Mouse (Mus musculus) CH12.LX (cell line): ENCODE measurements around the gene Gm27021. TPM values are rescaled to one million over a fixed set of nuclear protein-coding genes. Genes with fewer than 3 reads are reported as not detected.

Experiments used
- DNase-seq: peaks from one replicate; pipeline ENCODE4 v3.0.0-alpha.2; 2013; ENCODE audit errors: extremely low read depth
- H3K27ac ChIP-seq: 2 replicates; pipeline ENCODE4 v1.5.1; 2012; ENCODE audit warnings: low read depth, mild to moderate bottlenecking, control low read depth, moderate library complexity; ENCODE audit not compliant: insufficient read depth
- H3K27me3 ChIP-seq: replicated peaks from 2 replicates; pipeline ENCODE3; 2012; ENCODE audit warnings: inconsistent platforms
- H3K36me3 ChIP-seq, 2 experiments: replicated peaks in 1 of 2; 2 replicates each; pipeline versions ENCODE3 to v1.6.1; 2012; ENCODE audit warnings: inconsistent platforms in 1 of 2, low read length in 1 of 2, mild to moderate bottlenecking in 1 of 2, mixed read lengths in 1 of 2, moderate library complexity in 1 of 2; ENCODE audit not compliant: control insufficient read depth in 1 of 2, insufficient read depth in 1 of 2
- H3K4me1 ChIP-seq, 2 experiments: 2 replicates each; pipeline ENCODE4 v1.6.1; 2012; ENCODE audit warnings: inconsistent platforms in 1 of 2, moderate library complexity in 1 of 2; ENCODE audit not compliant: insufficient read depth in 2 of 2, control insufficient read depth in 1 of 2
- H3K4me2 ChIP-seq: 2 replicates; pipeline ENCODE4 v1.6.1; 2012; ENCODE audit warnings: low read depth, mild to moderate bottlenecking, control low read depth; ENCODE audit not compliant: poor library complexity, insufficient read depth, severe bottlenecking
- H3K4me3 ChIP-seq, 3 experiments: fragments of 150-350 bp in 1 of 3; sonication (generic) in 1 of 3; replicated peaks in 1 of 3; 2 replicates each; pipeline versions ENCODE3 to v1.5.1; 2011 to 2012; ENCODE audit warnings: low read depth in 2 of 3, low read length in 2 of 3, mild to moderate bottlenecking in 2 of 3, moderate library complexity in 2 of 3, control low read depth in 1 of 3, improper control_type of control experiment in 1 of 3, inconsistent platforms in 1 of 3, mixed read lengths in 1 of 3; ENCODE audit not compliant: poor library complexity in 1 of 3
- H3K79me2 ChIP-seq: replicated peaks from 2 replicates; pipeline ENCODE4 v1.6.1; 2012; ENCODE audit warnings: mild to moderate bottlenecking, moderate library complexity; ENCODE audit not compliant: control insufficient read depth, poor library complexity, insufficient read depth, severe bottlenecking; ENCODE audit errors: extremely low read depth
- H3K9ac ChIP-seq: 2 replicates; pipeline ENCODE4 v1.6.1; 2012; ENCODE audit warnings: low read depth, mild to moderate bottlenecking, control low read depth, moderate library complexity; ENCODE audit not compliant: insufficient read depth
- H3K9me3 ChIP-seq: replicated peaks from 2 replicates; pipeline ENCODE3; 2012; ENCODE audit warnings: low read length, inconsistent platforms, mixed read lengths
- BHLHE40 ChIP-seq: IDR thresholded peaks from 2 replicates; pipeline ENCODE4 v1.6.1; 2011; ENCODE audit warnings: mild to moderate bottlenecking, low read depth, low read length, improper control_type of control experiment
- CHD2 ChIP-seq: IDR thresholded peaks from 2 replicates; pipeline ENCODE4 v1.6.1; 2011; ENCODE audit warnings: low read length, improper control_type of control experiment
- CTCF ChIP-seq, 2 experiments: IDR thresholded peaks in 1 of 2; conservative IDR thresholded peaks in 1 of 2; 2 replicates each; pipeline ENCODE4 v1.5.1; 2011 to 2012; ENCODE audit warnings: low read depth in 2 of 2, low read length in 2 of 2, improper control_type of control experiment in 1 of 2, inconsistent platforms in 1 of 2, mild to moderate bottlenecking in 1 of 2, moderate library complexity in 1 of 2
- E2F4 ChIP-seq: IDR thresholded peaks from 2 replicates; pipeline ENCODE4 v1.6.1; 2011; ENCODE audit warnings: low read depth, low read length, improper control_type of control experiment; ENCODE audit not compliant: insufficient replicate concordance
- ELF1 ChIP-seq: IDR thresholded peaks from 2 replicates; pipeline ENCODE4 v1.6.1; 2014; ENCODE audit warnings: low read depth, mild to moderate bottlenecking, inconsistent platforms, low read length, improper control_type of control experiment
- GABPA ChIP-seq: IDR thresholded peaks from 2 replicates; pipeline ENCODE4 v1.6.1; 2012; ENCODE audit warnings: low read depth, low read length, improper control_type of control experiment, inconsistent platforms; ENCODE audit not compliant: insufficient replicate concordance
- HCFC1 ChIP-seq: IDR thresholded peaks from 2 replicates; pipeline ENCODE4 v1.6.1; 2012; ENCODE audit warnings: low read depth, mild to moderate bottlenecking, inconsistent platforms, low read length, improper control_type of control experiment
- IRF4 ChIP-seq: IDR thresholded peaks from 2 replicates; pipeline ENCODE4 v1.6.1; 2014; ENCODE audit warnings: low read depth, mild to moderate bottlenecking, inconsistent platforms, low read length, improper control_type of control experiment
- JUN ChIP-seq: IDR thresholded peaks from 2 replicates; pipeline ENCODE4 v1.6.1; 2011; ENCODE audit warnings: low read depth, mild to moderate bottlenecking, low read length, improper control_type of control experiment, moderate library complexity; ENCODE audit not compliant: insufficient read depth
- KAT2A ChIP-seq: IDR thresholded peaks from 2 replicates; pipeline ENCODE4 v1.6.1; 2012; ENCODE audit warnings: low read length, improper control_type of control experiment, inconsistent platforms; ENCODE audit not compliant: insufficient replicate concordance
- MAFK ChIP-seq: IDR thresholded peaks from 2 replicates; pipeline ENCODE4 v1.6.1; 2011; ENCODE audit warnings: low read length, improper control_type of control experiment; ENCODE audit not compliant: insufficient replicate concordance
- MEF2A ChIP-seq: IDR thresholded peaks from 2 replicates; pipeline ENCODE4 v1.6.1; 2014; ENCODE audit warnings: low read depth, mild to moderate bottlenecking, inconsistent platforms, low read length, improper control_type of control experiment, borderline replicate concordance
- MXI1 ChIP-seq: IDR thresholded peaks from 2 replicates; pipeline ENCODE4 v1.6.1; 2011; ENCODE audit warnings: mild to moderate bottlenecking, low read depth, low read length, improper control_type of control experiment
- MYC ChIP-seq: IDR thresholded peaks from 2 replicates; pipeline ENCODE4 v1.6.1; 2011; ENCODE audit warnings: low read depth, mild to moderate bottlenecking, improper control_type of control experiment, low read length
- NRF1 ChIP-seq: IDR thresholded peaks from 2 replicates; pipeline ENCODE4 v1.6.1; 2014; ENCODE audit warnings: low read depth, mild to moderate bottlenecking, inconsistent platforms, low read length, improper control_type of control experiment, moderate library complexity
- POLR2A ChIP-seq: IDR thresholded peaks from 2 replicates; pipeline ENCODE4 v1.6.1; 2011; ENCODE audit warnings: low read depth, mild to moderate bottlenecking, improper control_type of control experiment, low read length
- TBP ChIP-seq: conservative IDR thresholded peaks from 2 replicates; pipeline ENCODE4 v1.6.1; 2011; ENCODE audit warnings: low read depth, low read length, improper control_type of control experiment
- TCF12 ChIP-seq: IDR thresholded peaks from 2 replicates; pipeline ENCODE4 v1.6.1; 2014; ENCODE audit warnings: low read depth, mild to moderate bottlenecking, inconsistent platforms, low read length, improper control_type of control experiment
- UBTF ChIP-seq: IDR thresholded peaks from 2 replicates; pipeline ENCODE4 v1.6.1; 2012; ENCODE audit warnings: low read depth, mild to moderate bottlenecking, inconsistent platforms, low read length, improper control_type of control experiment, moderate library complexity
- ZKSCAN1 ChIP-seq: IDR thresholded peaks from 2 replicates; pipeline ENCODE4 v1.6.1; 2012; ENCODE audit warnings: low read depth, inconsistent platforms, low read length, improper control_type of control experiment, borderline replicate concordance
- ZMIZ1 ChIP-seq: IDR thresholded peaks from 2 replicates; pipeline ENCODE4 v1.6.1; 2012; ENCODE audit warnings: low read depth, mild to moderate bottlenecking, inconsistent platforms, low read length, improper control_type of control experiment
- ZNF384 ChIP-seq: IDR thresholded peaks from 2 replicates; pipeline ENCODE4 v1.6.1; 2012; ENCODE audit warnings: low read depth, low read length, improper control_type of control experiment, inconsistent platforms
- dilution Hi-C: fragments of 300-500 bp; cut with MboI; formaldehyde crosslinking; loops from 2 replicates; pipeline ENCODE4 v1.14.3; 2020; ENCODE audit warnings: low sequenced_read_pairs; ENCODE audit not compliant: extremely low pct_unique_long_range_greater_than_20kb, extremely low pct_ligation_motif_present
- in situ Hi-C: fragments of 300-500 bp; cut with MboI; formaldehyde crosslinking; loops from 3 replicates; pipeline ENCODE4 v1.14.3; 2019; ENCODE audit warnings: low sequenced_read_pairs, low pct_ligation_motif_present, low pct_unique_long_range_greater_than_20kb, mixed read lengths
- polyA plus RNA-seq: library from polyadenylated mRNA; unstranded; fragments of >175 nt; gene quantifications from 2 replicates; pipeline ENCODE4 v1.2.1, GENCODE M21; 2012; ENCODE audit warnings: low read depth; ENCODE audit not compliant: insufficient read length
- total RNA-seq, 2 experiments: library from RNA; depleted of rRNA; stranded (reverse); fragments of 300-350 nt in 1 of 2; fragments of >200 nt in 1 of 2; gene quantifications; 2 replicates each; pipeline ENCODE4 v1.2.3; 2012 to 2014

Gm27021 gene
- total and polyA plus RNA-seq, 3 experiments, result 1.0 to 1.1 TPM; not detected in 1

GRCm38 (mm10) chr8:120573866-120574265 is 94.0 kb downstream of the Gm27021 start:
- no peak for DNase-seq
- no peak overlapping the region for H3K9ac ChIP-seq
- peaks cover 98 to 100% of the 10 kb centered on the region in 2 experiments for H3K36me3 ChIP-seq
- no peak overlapping the region for H3K4me3 ChIP-seq
- H3K4me2 ChIP-seq, result no peak overlapping the region
- H3K9me3 ChIP-seq, result no peaks in the 10 kb centered on the region
- in situ Hi-C loops, result no loop called here
- 0 out of 2 replicates have a peak overlapping the region, but pooled peaks have one; percentile 4 for H3K27ac ChIP-seq
- TF ChIP-seq TCF12, result no peak
- TF ChIP-seq, all 38 proteins: peak for 0
- Histone ChIP-seq H3K4me1 (peaks cover 0 to 13% of the 10 kb centered on the region in 2 experiments; a peak in 2 of 4 replicates), H3K79me2 (no peaks in the 10 kb centered on the region; the same call in 1 of the 2 replicates), H3K27me3 (no peaks in the 10 kb centered on the region)
- dilution Hi-C loops, result no loop called here

- peaks cover 0 to 13% of the 10 kb centered on the region in 2 experiments; a peak in 2 of 4 replicates for H3K4me1 ChIP-seq
- in situ Hi-C loops, result no loop called here
- DNase-seq, result no peak
These were observed 95.3 kb downstream of the Gm27021 start for GRCm38 (mm10) chr8:120572534-120572933.

GRCm38 (mm10) chr8:120571561-120571960 is 96.3 kb downstream of the Gm27021 start:
- H3K36me3 ChIP-seq, result peaks cover 98 to 100% of the 10 kb centered on the region in 2 experiments
- TF ChIP-seq CTCF (conservative IDR thresholded peaks at IDR 0.05 in 1 of 2, IDR thresholded peaks at IDR 0.05 in 1 of 2; ENCODE audit: low read depth in 2 of 2, low read length in 2 of 2) (no peak), IRF4 (no peak), ELF1 (no peak), MXI1 (no peak), POLR2A (no peak), UBTF (no peak), TBP (no peak), CHD2 (no peak), HCFC1 (no peak), E2F4 (no peak), MYC (no peak)
- TF ChIP-seq, all 38 proteins: peak for 0
- Histone ChIP-seq H3K4me1 (peaks cover 0 to 13% of the 10 kb centered on the region in 2 experiments; a peak in 2 of 4 replicates), H3K4me2 (no peak overlapping the region), H3K79me2 (no peaks in the 10 kb centered on the region; the same call in 1 of the 2 replicates), H3K27ac (no peak overlapping the region), H3K27me3 (no peaks in the 10 kb centered on the region), H3K9me3 (peaks cover 4% of the 10 kb centered on the region), H3K4me3 (no peak overlapping the region), H3K9ac (no peak overlapping the region)
- in situ Hi-C loops, result no loop called here
- dilution Hi-C loops, result no loop called here
- no peak for DNase-seq

More at GRCm38 (mm10) chr8:120572534-120572933, 95.3 kb downstream of the Gm27021 start:
- H3K27ac ChIP-seq, result no peak overlapping the region
- TF ChIP-seq MEF2A (no peak), KAT2A (no peak), NRF1 (no peak), ZKSCAN1 (no peak), CTCF (conservative IDR thresholded peaks at IDR 0.05 in 1 of 2, IDR thresholded peaks at IDR 0.05 in 1 of 2; ENCODE audit: low read depth in 2 of 2, low read length in 2 of 2) (no peak), JUN (no peak), GABPA (no peak), CHD2 (no peak), MYC (no peak), ZMIZ1 (no peak), POLR2A (no peak), MAFK (no peak), TBP (no peak), ZNF384 (no peak), BHLHE40 (no peak)
- TF ChIP-seq, all 38 proteins: peak for 0
- no peak overlapping the region for H3K4me3 ChIP-seq
- peaks cover 4% of the 10 kb centered on the region for H3K9me3 ChIP-seq
- H3K9ac ChIP-seq, result no peak overlapping the region
- H3K79me2 ChIP-seq, result no peaks in the 10 kb centered on the region; the same call in 1 of the 2 replicates
- H3K27me3 ChIP-seq, result no peaks in the 10 kb centered on the region
- dilution Hi-C loops, result no loop called here
- no peak overlapping the region for H3K4me2 ChIP-seq
- peaks cover 98 to 100% of the 10 kb centered on the region in 2 experiments for H3K36me3 ChIP-seq
